27 mouse cellular contexts compared by ENCODE assay signal in the genomic region with DNA sequence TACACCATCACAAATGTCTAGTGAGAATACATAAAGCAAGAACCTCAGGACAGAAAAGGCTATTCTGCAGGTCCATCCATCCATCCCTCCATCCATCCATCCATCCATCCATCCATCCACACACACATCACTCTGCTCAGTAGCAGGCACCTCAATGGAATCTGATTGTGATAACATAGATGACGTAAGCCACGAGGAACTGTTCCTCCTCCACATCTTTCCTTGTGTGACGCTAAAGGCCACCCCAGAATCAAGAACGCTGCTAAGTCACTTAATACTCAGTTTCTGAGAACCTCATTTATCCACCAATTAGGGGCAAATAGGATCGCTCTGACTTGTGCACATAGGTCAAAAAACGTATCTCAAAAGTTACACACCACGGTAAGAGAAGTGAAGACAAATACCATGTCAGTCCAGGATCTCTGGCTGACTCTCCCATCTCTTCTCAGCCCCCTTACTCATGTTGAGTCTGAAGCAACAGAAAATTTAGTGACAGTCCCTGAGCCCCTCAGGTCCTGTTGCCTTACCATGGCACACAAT. TPM values are rescaled to one million over a fixed set of nuclear protein-coding genes. Genes with fewer than 3 reads are reported as not detected.
DNase-seq lines count a peak whose midpoint lies in the region; ATAC-seq and TF ChIP-seq lines count a peak whose summit lies in the region.
"Had no signal": no experiment of that assay in that cellular context is flagged by ENCODE, and none has a peak within 500 bp of the region (broad histone marks: within the 10 kb centered on the region; RNA-seq: fewer than 3 reads in every experiment).

No protein-coding gene starts in this region.

- no peaks in the 10 kb centered on the region; the same call in 1 of the 2 replicates for H3K4me1 ChIP-seq in intestine, embryonic 14.5 days (replicated peaks; ENCODE audit: control insufficient read depth, insufficient read depth, low read length)
- no peaks in the 10 kb centered on the region for H3K4me1 ChIP-seq in intestine, postnatal 0 days (replicated peaks; ENCODE audit: control insufficient read depth, insufficient read depth, low read length)
- no peaks in the 10 kb centered on the region; the same call in 1 of the 2 replicates for H3K4me1 ChIP-seq in bone marrow, adult 2 months (ENCODE audit: control insufficient read depth, insufficient read depth, low read length)
- H3K4me1 ChIP-seq in liver, embryonic 14.5 days (replicated peaks; ENCODE audit: control insufficient read depth in 2 of 2, insufficient read depth in 2 of 2, low read length in 1 of 2): peaks cover 0 to 5% of the 10 kb centered on the region in 2 experiments; a peak in 1 of 4 replicates
- no peaks in the 10 kb centered on the region for H3K4me1 ChIP-seq in small intestine, adult 2 months (ENCODE audit: control insufficient read depth, insufficient read depth, insufficient read length, low read length)
- H3K4me1 ChIP-seq: embryonic facial prominence, embryonic 15.5 days; limb, embryonic 15.5 days had no signal

- WGBS in intestine, embryonic 14.5 days: 79% methylated on average over 7 of the region's 7 CpGs
- WGBS in intestine, postnatal 0 days: 81% methylated on average over 7 of the region's 7 CpGs
- 20% methylated on average over 7 of the region's 7 CpGs for WGBS in bone marrow, adult 2 months
- 47% methylated on average over 7 of the region's 7 CpGs for WGBS in liver, embryonic 14.5 days (ENCODE audit: insufficient replicate concordance)
- 75% methylated on average over 7 of the region's 7 CpGs for WGBS in small intestine, adult 2 months

- ATAC-seq in intestine, embryonic 14.5 days (replicated peaks; ENCODE audit: low FRiP score, low TSS enrichment, low read depth): no peak
- no peak for ATAC-seq in intestine, postnatal 0 days
- ATAC-seq in liver, embryonic 14.5 days (ENCODE audit: insufficient read depth): no peak
- ATAC-seq: hindbrain, embryonic 16.5 days had no signal

- no peaks in the 10 kb centered on the region for H3K9me3 ChIP-seq in intestine, embryonic 14.5 days (ENCODE audit: control insufficient read depth, low read length)
- H3K9me3 ChIP-seq in intestine, postnatal 0 days (ENCODE audit: control insufficient read depth): no peaks in the 10 kb centered on the region
- no peaks in the 10 kb centered on the region for H3K9me3 ChIP-seq in liver, embryonic 14.5 days (ENCODE audit: control insufficient read depth, low read length)
- H3K9me3 ChIP-seq: embryonic facial prominence, embryonic 15.5 days; heart, embryonic 15.5 days; limb, embryonic 15.5 days had no signal

- no peak for TF ChIP-seq POLR2A in bone marrow, adult 2 months (IDR thresholded peaks at IDR 0.05; ENCODE audit: borderline replicate concordance, control insufficient read depth, low read depth, low read length)
- no peak for TF ChIP-seq POLR2A in small intestine, adult 2 months (IDR thresholded peaks at IDR 0.05; ENCODE audit: low read depth, low read length)

- DNase-seq in intestine, embryonic 14.5 days (ENCODE audit: low spot score): no peak
- no peak for DNase-seq in liver, embryonic 14.5 days (ENCODE audit: low read depth in 3 of 3, low spot score in 3 of 3)
- no peak for DNase-seq in adrenal gland, adult (ENCODE audit: inconsistent age in 2 of 2, low spot score in 1 of 2)
- DNase-seq in spleen, postnatal 4 days (ENCODE audit: low spot score in 2 of 2): no peak
- DNase-seq in adrenal gland, postnatal 10 days: no peak
- DNase-seq: cerebellum, adult 11-12 months; cerebellum, postnatal 14 days; embryo, embryonic 11 days; heart, postnatal 4 days; midbrain, embryonic 14.5 days had no signal

- no peak for TF ChIP-seq EP300 in liver, embryonic 14.5 days (IDR thresholded peaks at IDR 0.05; ENCODE audit: low read depth)

- no peaks in the 10 kb centered on the region for H3K36me3 ChIP-seq in intestine, embryonic 14.5 days (ENCODE audit: control insufficient read depth, insufficient read depth, low read length)
- no peaks in the 10 kb centered on the region for H3K36me3 ChIP-seq in intestine, postnatal 0 days (ENCODE audit: control insufficient read depth, insufficient read depth)
- H3K36me3 ChIP-seq in liver, embryonic 14.5 days (replicated peaks; ENCODE audit: control insufficient read depth, insufficient read depth, low read depth): no peaks in the 10 kb centered on the region
- no peaks in the 10 kb centered on the region for H3K36me3 ChIP-seq in small intestine, adult 2 months (ENCODE audit: control insufficient read depth, insufficient read depth, low read length)
- H3K36me3 ChIP-seq: embryonic facial prominence, embryonic 15.5 days; heart, embryonic 15.5 days; limb, embryonic 15.5 days had no signal

- H3K27ac ChIP-seq in intestine, embryonic 14.5 days (ENCODE audit: low read depth): peak overlapping the region; percentile 63; the same call in 1 of the 2 replicates
- no peak overlapping the region for H3K27ac ChIP-seq in intestine, postnatal 0 days (ENCODE audit: low read depth, low read length)
- H3K27ac ChIP-seq in bone marrow, adult 2 months (ENCODE audit: control insufficient read depth, insufficient read depth, low read depth, low read length, poor library complexity): peak overlapping the region; percentile 81
- H3K27ac ChIP-seq in liver, embryonic 14.5 days: no peak overlapping the region
- H3K27ac ChIP-seq in small intestine, adult 2 months (ENCODE audit: insufficient read depth, low read depth, low read length): peak overlapping the region; percentile 69
- H3K27ac ChIP-seq: embryonic facial prominence, embryonic 15.5 days; heart, embryonic 15.5 days; layer of hippocampus, adult 2 months; limb, embryonic 15.5 days had no signal

- no peak for TF ChIP-seq CTCF in intestine, postnatal 0 days (IDR thresholded peaks at IDR 0.05; ENCODE audit: low read depth)
- no peak for TF ChIP-seq CTCF in bone marrow, adult 2 months (IDR thresholded peaks at IDR 0.05; ENCODE audit: control insufficient read depth, insufficient read depth, low read length)
- TF ChIP-seq CTCF in liver, embryonic 14.5 days (IDR thresholded peaks at IDR 0.05; ENCODE audit: low read depth): no peak
- no peak for TF ChIP-seq CTCF in small intestine, adult 2 months (IDR thresholded peaks at IDR 0.05; ENCODE audit: extremely low read depth, insufficient read length, insufficient replicate concordance, low read depth, low read length)

- no peak overlapping the region for H3K4me3 ChIP-seq in intestine, embryonic 14.5 days (ENCODE audit: low read depth, low read length)
- H3K4me3 ChIP-seq in intestine, postnatal 0 days (ENCODE audit: low read depth, low read length): no peak overlapping the region
- peak overlapping the region; percentile 94 for H3K4me3 ChIP-seq in bone marrow, adult 2 months (replicated peaks; ENCODE audit: control insufficient read depth, low read depth, low read length)
- H3K4me3 ChIP-seq in liver, embryonic 14.5 days (ENCODE audit: insufficient read depth in 1 of 2, low read depth in 2 of 2, low read length in 2 of 2): peak overlapping the region; percentile 11 to 21; a peak in 2 of 4 replicates
- H3K4me3 ChIP-seq in small intestine, adult 2 months (ENCODE audit: low read depth, low read length): peak overlapping the region; percentile 24; the same call in 1 of the 2 replicates
- H3K4me3 ChIP-seq: embryonic facial prominence, embryonic 15.5 days; heart, embryonic 15.5 days; layer of hippocampus, adult 2 months; limb, embryonic 15.5 days; myocyte had no signal

- peak overlapping the region; percentile 14; the same call in 1 of the 2 replicates for H3K4me2 ChIP-seq in intestine, embryonic 14.5 days (ENCODE audit: low read length)
- no peak overlapping the region; the same call in 1 of the 2 replicates for H3K4me2 ChIP-seq in intestine, postnatal 0 days (replicated peaks; ENCODE audit: low read depth)
- H3K4me2 ChIP-seq in liver, embryonic 14.5 days (ENCODE audit: low read depth): peak overlapping the region; percentile 4
- H3K4me2 ChIP-seq: embryonic facial prominence, embryonic 15.5 days; heart, embryonic 15.5 days; limb, embryonic 15.5 days had no signal

- H3K9ac ChIP-seq in intestine, embryonic 14.5 days (ENCODE audit: low read length): no peak overlapping the region
- H3K9ac ChIP-seq in intestine, postnatal 0 days (ENCODE audit: low read depth, low read length): no peak overlapping the region
- no peak overlapping the region for H3K9ac ChIP-seq in liver, embryonic 14.5 days (replicated peaks)
- H3K9ac ChIP-seq: embryonic facial prominence, embryonic 15.5 days; heart, embryonic 15.5 days; limb, embryonic 15.5 days had no signal

- H3K27me3 ChIP-seq in intestine, embryonic 14.5 days (replicated peaks; ENCODE audit: control insufficient read depth, insufficient read depth, low read length): no peaks in the 10 kb centered on the region
- no peaks in the 10 kb centered on the region for H3K27me3 ChIP-seq in intestine, postnatal 0 days (replicated peaks; ENCODE audit: control insufficient read depth, insufficient read depth, low read length)
- no peaks in the 10 kb centered on the region for H3K27me3 ChIP-seq in liver, embryonic 14.5 days (ENCODE audit: control insufficient read depth, insufficient read depth, low read length)
- no peaks in the 10 kb centered on the region for H3K27me3 ChIP-seq in small intestine, adult 2 months (ENCODE audit: control insufficient read depth, insufficient read depth, low read length)
- H3K27me3 ChIP-seq: embryonic facial prominence, embryonic 15.5 days; heart, embryonic 15.5 days; limb, embryonic 15.5 days had no signal

RNA-seq across cellular contexts. Expression of a gene that starts 0.7 kb away (rescaled TPM):
- 60.9 and 69.7 TPM in 2 replicates for polyA plus RNA-seq in intestine, embryonic 14.5 days (2014; fragmentation: Nextera tagmentation; extraction: Ambion mirVana)
- polyA plus RNA-seq in intestine, postnatal 0 days (2015; fragmentation: Nextera tagmentation; extraction: Ambion mirVana): 43.9 and 47.9 TPM in 2 replicates
- 276 and 1,158 TPM in 2 replicates for polyA plus RNA-seq in bone marrow, adult 2 months (2011; ENCODE audit: insufficient read depth, insufficient read length, low replicate concordance, missing spikeins)
- polyA plus RNA-seq in liver, embryonic 14.5 days (2012; rRNA removed): 93.4 and 95.5 TPM in 2 replicates
- polyA plus RNA-seq in liver, embryonic 14.5 days (2014; fragmentation: Nextera tagmentation; extraction: Ambion mirVana): 255 and 323 TPM in 2 replicates
- 70.0 and 102 TPM in 2 replicates for polyA plus RNA-seq in small intestine, adult 2 months (2012; rRNA removed)
- total RNA-seq in adrenal gland, postnatal 10 days (2021): 100 to 1,000 TPM; 106 to 122 TPM

RNA-seq across cellular contexts. Expression of a gene that starts 11.2 kb away (rescaled TPM):
- polyA plus RNA-seq in intestine, embryonic 14.5 days (2014; fragmentation: Nextera tagmentation; extraction: Ambion mirVana): 6.4 and 7.3 TPM in 2 replicates
- polyA plus RNA-seq in intestine, postnatal 0 days (2015; fragmentation: Nextera tagmentation; extraction: Ambion mirVana): 7.7 and 9.6 TPM in 2 replicates
- polyA plus RNA-seq in bone marrow, adult 2 months (2011; ENCODE audit: insufficient read depth, insufficient read length, low replicate concordance, missing spikeins): 5.6 TPM in 1 of 2 replicates, not detected in the other
- polyA plus RNA-seq in liver, embryonic 14.5 days (2012; rRNA removed): 0.02 TPM in 1 of 2 replicates, not detected in the other
- 0.13 and 0.29 TPM in 2 replicates for polyA plus RNA-seq in liver, embryonic 14.5 days (2014; fragmentation: Nextera tagmentation; extraction: Ambion mirVana)
- polyA plus RNA-seq in small intestine, adult 2 months (2012; rRNA removed): 812 and 3,211 TPM in 2 replicates
- total RNA-seq in adrenal gland, postnatal 10 days (2021): 10 to 100 TPM; 12.3 to 13.9 TPM
- polyA plus RNA-seq: forebrain, embryonic 11.5 days; hindbrain, embryonic 16.5 days; midbrain, embryonic 14.5 days; myocyte; neural tube, embryonic 14.5 days had no signal

RNA-seq across cellular contexts. Expression of a gene that starts 42.9 kb away (rescaled TPM):
- not detected in 2 replicates for polyA plus RNA-seq in intestine, embryonic 14.5 days (2014; fragmentation: Nextera tagmentation; extraction: Ambion mirVana)
- polyA plus RNA-seq in intestine, postnatal 0 days (2015; fragmentation: Nextera tagmentation; extraction: Ambion mirVana): not detected in 2 replicates
- not detected in 2 replicates for polyA plus RNA-seq in bone marrow, adult 2 months (2011; ENCODE audit: insufficient read depth, insufficient read length, low replicate concordance, missing spikeins)
- polyA plus RNA-seq in liver, embryonic 14.5 days (2012; rRNA removed): not detected in 2 replicates
- not detected in 2 replicates for polyA plus RNA-seq in liver, embryonic 14.5 days (2014; fragmentation: Nextera tagmentation; extraction: Ambion mirVana)
- polyA plus RNA-seq in small intestine, adult 2 months (2012; rRNA removed): not detected in 2 replicates
- total RNA-seq in adrenal gland, postnatal 10 days (2021): not detected
- total RNA-seq: adrenal gland, adult 18-20 months; gastrocnemius, adult 18-20 months; granulocyte monocyte progenitor cell, adult 5-6 weeks; heart, postnatal 4 days; layer of hippocampus, adult 2 months; left cerebral cortex, postnatal 36 days had no signal
- polyA plus RNA-seq: brain, embryonic 14.5 days; embryonic facial prominence, embryonic 15.5 days; forebrain, embryonic 11.5 days; heart, embryonic 15.5 days; hindbrain, embryonic 16.5 days; kidney, adult 2 months; limb, embryonic 15.5 days; midbrain, embryonic 14.5 days; myocyte; neural tube, embryonic 14.5 days had no signal

RNA-seq across cellular contexts. Expression of a gene that starts 57.1 kb away (rescaled TPM):
- polyA plus RNA-seq in intestine, embryonic 14.5 days (2014; fragmentation: Nextera tagmentation; extraction: Ambion mirVana): 77.5 and 83.2 TPM in 2 replicates
- 41.6 and 43.5 TPM in 2 replicates for polyA plus RNA-seq in intestine, postnatal 0 days (2015; fragmentation: Nextera tagmentation; extraction: Ambion mirVana)
- polyA plus RNA-seq in bone marrow, adult 2 months (2011; ENCODE audit: insufficient read depth, insufficient read length, low replicate concordance, missing spikeins): 53.4 and 59.1 TPM in 2 replicates
- 23.6 and 36.1 TPM in 2 replicates for polyA plus RNA-seq in liver, embryonic 14.5 days (2012; rRNA removed)
- polyA plus RNA-seq in liver, embryonic 14.5 days (2014; fragmentation: Nextera tagmentation; extraction: Ambion mirVana): 42.0 and 48.7 TPM in 2 replicates
- 9.5 and 22.5 TPM in 2 replicates for polyA plus RNA-seq in small intestine, adult 2 months (2012; rRNA removed)
- 10 to 100 TPM; 42.5 to 47.6 TPM for total RNA-seq in adrenal gland, postnatal 10 days (2021)

Comparison
In these comparisons a context has a peak if more than half of its experiments do, and no peak if none do; other contexts are left out.
1. H3K27ac ChIP-seq: peak in intestine, embryonic 14.5 days (single experiment), bone marrow, adult 2 months (single experiment) and small intestine, adult 2 months (single experiment); none in intestine, postnatal 0 days (single experiment) and liver, embryonic 14.5 days (single experiment).
2. H3K4me3 ChIP-seq: peak in bone marrow, adult 2 months (single experiment), liver, embryonic 14.5 days (2 of 2) and small intestine, adult 2 months (single experiment); none in intestine, embryonic 14.5 days (single experiment) and intestine, postnatal 0 days (single experiment).
3. RNA of a gene that starts 11.2 kb away (polyA plus RNA-seq): 812 to 3,211 TPM in small intestine, adult 2 months; 7.7 to 9.6 TPM in intestine, postnatal 0 days, 6.4 to 7.3 TPM in intestine, embryonic 14.5 days, 5.6 TPM in bone marrow, adult 2 months and 0.02 to 0.29 TPM in liver, embryonic 14.5 days; every median in the first group is over 10 times any median in the second.